Comparison of ENCODE assay signal across 8 mouse cellular contexts in the genomic region with DNA sequence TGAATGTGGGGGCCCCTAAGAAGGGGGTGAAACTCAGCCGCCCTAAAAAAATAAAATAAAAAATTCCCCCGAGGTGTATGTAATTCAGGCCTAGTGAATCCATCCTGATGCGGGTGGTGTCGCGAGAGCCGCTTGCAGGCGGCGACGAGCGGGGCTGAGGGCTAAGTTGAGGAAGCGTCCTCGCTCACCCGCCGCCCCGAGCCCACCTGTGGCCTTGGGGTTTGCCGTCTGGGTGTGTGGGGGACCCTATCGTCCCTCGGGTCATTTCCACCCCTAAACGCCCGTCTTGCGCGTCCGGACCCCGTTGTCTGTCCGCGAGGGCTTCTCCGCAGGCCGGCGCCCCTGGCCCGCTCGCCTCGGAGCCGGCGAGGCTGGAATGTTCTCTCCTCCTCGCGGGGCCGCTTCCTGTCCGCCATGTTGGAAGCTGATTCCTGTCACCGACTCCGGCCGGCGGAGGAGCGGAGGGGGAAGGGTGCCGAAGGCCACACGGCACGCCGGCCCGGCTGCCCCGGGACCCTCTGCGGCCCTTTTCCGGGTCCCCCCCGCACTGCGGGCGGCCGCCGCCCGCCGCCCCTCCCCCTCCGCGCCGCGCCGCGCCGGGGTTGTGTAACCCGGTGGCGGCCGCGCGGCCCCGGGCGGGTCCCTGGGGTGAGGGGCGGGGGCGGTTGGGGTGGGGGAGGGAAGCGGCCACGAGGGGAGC. TPM values are rescaled to one million over a fixed set of nuclear protein-coding genes. Genes with fewer than 3 reads are reported as not detected.
DNase-seq lines count a peak whose midpoint lies in the region; ATAC-seq and TF ChIP-seq lines count a peak whose summit lies in the region.

No protein-coding gene starts in this region.

- H3K4me1 ChIP-seq in bone marrow macrophage, adult 2 months (ENCODE audit: control insufficient read depth, insufficient read depth, low read length) = peaks cover 10% of the 10 kb centered on the region
- H3K4me1 ChIP-seq in erythroblast, embryonic 14.5 days (ENCODE audit: control insufficient read depth) = peaks cover 29% of the 10 kb centered on the region
- H3K4me1 ChIP-seq in heart, embryonic 12.5 days (replicated peaks) = peaks cover 5% of the 10 kb centered on the region; the same call in 1 of the 2 replicates
- H3K4me1 ChIP-seq in kidney, postnatal 0 days (replicated peaks; ENCODE audit: insufficient read depth, low read length) = peaks cover 8% of the 10 kb centered on the region; the same call in 1 of the 2 replicates
- H3K4me1 ChIP-seq in liver, embryonic 13.5 days (replicated peaks) = peaks cover 32% of the 10 kb centered on the region
- H3K4me1 ChIP-seq in stomach, embryonic 15.5 days = peaks cover 4% of the 10 kb centered on the region

- peak overlapping the region; percentile 99 for H3K9ac ChIP-seq in heart, embryonic 12.5 days
- peak overlapping the region; percentile 98 for H3K9ac ChIP-seq in kidney, postnatal 0 days (ENCODE audit: low read depth, low read length)
- peak overlapping the region; percentile 98 for H3K9ac ChIP-seq in liver, embryonic 13.5 days
- peak overlapping the region; percentile 91 for H3K9ac ChIP-seq in stomach, embryonic 15.5 days

- DNase-seq in A20 (ENCODE audit: low read depth, low spot score) = peak; percentile 83
- DNase-seq in kidney, postnatal 0 days (ENCODE audit: low spot score) = peak; percentile 86
- peak; percentile 58 for DNase-seq in liver, embryonic 13.5 days
- peak; percentile 42 to 52 for DNase-seq in natural killer cell, adult 2 months (ENCODE audit: low spot score in 2 of 2)

- TF ChIP-seq POLR2A in bone marrow macrophage, adult 2 months (IDR thresholded peaks at IDR 0.05; ENCODE audit: borderline replicate concordance, low read depth, low read length) = no peak

- H3K36me3 ChIP-seq in erythroblast, embryonic 14.5 days (ENCODE audit: control insufficient read depth) = peaks cover 34% of the 10 kb centered on the region
- peaks cover 16% of the 10 kb centered on the region for H3K36me3 ChIP-seq in heart, embryonic 12.5 days
- H3K36me3 ChIP-seq in kidney, postnatal 0 days (ENCODE audit: insufficient read depth, low read length) = 0 out of 2 replicates have a peak, but pooled peaks cover 6% of the 10 kb centered on the region
- peaks cover 25% of the 10 kb centered on the region for H3K36me3 ChIP-seq in liver, embryonic 13.5 days
- peaks cover 11% of the 10 kb centered on the region; the same call in 1 of the 2 replicates for H3K36me3 ChIP-seq in stomach, embryonic 15.5 days

- no peak for TF ChIP-seq CTCF in bone marrow macrophage, adult 2 months (IDR thresholded peaks at IDR 0.05; ENCODE audit: low read depth, low read length)
- no peak for TF ChIP-seq CTCF in kidney, postnatal 0 days (IDR thresholded peaks at IDR 0.05; ENCODE audit: low read depth)

- ATAC-seq in heart, embryonic 12.5 days (ENCODE audit: insufficient number of reproducible peaks, low FRiP score) = peak; percentile 56
- peak; percentile 37 for ATAC-seq in kidney, postnatal 0 days (replicated peaks; ENCODE audit: low FRiP score, low read depth)
- peak; percentile 22 for ATAC-seq in liver, embryonic 13.5 days (ENCODE audit: low read depth)
- peak; percentile 9; the same call in 1 of the 2 replicates for ATAC-seq in stomach, embryonic 15.5 days (ENCODE audit: insufficient read depth, low FRiP score, low read depth)

- peak overlapping the region; percentile 85 for H3K4me2 ChIP-seq in heart, embryonic 12.5 days
- peak overlapping the region; percentile 69 for H3K4me2 ChIP-seq in kidney, postnatal 0 days (ENCODE audit: low read length)
- H3K4me2 ChIP-seq in liver, embryonic 13.5 days = peak overlapping the region; percentile 88
- peak overlapping the region; percentile 63 for H3K4me2 ChIP-seq in stomach, embryonic 15.5 days

- H3K27me3 ChIP-seq in erythroblast, embryonic 14.5 days (ENCODE audit: control insufficient read depth) = no peaks in the 10 kb centered on the region
- H3K27me3 ChIP-seq in heart, embryonic 12.5 days (replicated peaks) = no peaks in the 10 kb centered on the region
- H3K27me3 ChIP-seq in kidney, postnatal 0 days (ENCODE audit: insufficient read depth, low read length) = no peaks in the 10 kb centered on the region
- H3K27me3 ChIP-seq in liver, embryonic 13.5 days = no peaks in the 10 kb centered on the region
- no peaks in the 10 kb centered on the region for H3K27me3 ChIP-seq in stomach, embryonic 15.5 days (replicated peaks)

- H3K4me3 ChIP-seq in bone marrow macrophage, adult 2 months (ENCODE audit: insufficient read depth, low read length) = peak overlapping the region; percentile 98
- peak overlapping the region; percentile 100 for H3K4me3 ChIP-seq in erythroblast, embryonic 14.5 days (replicated peaks)
- H3K4me3 ChIP-seq in heart, embryonic 12.5 days = peak overlapping the region; percentile 95
- peak overlapping the region; percentile 65 for H3K4me3 ChIP-seq in kidney, postnatal 0 days (replicated peaks; ENCODE audit: low read depth, low read length)
- H3K4me3 ChIP-seq in liver, embryonic 13.5 days (replicated peaks) = peak overlapping the region; percentile 95
- H3K4me3 ChIP-seq in stomach, embryonic 15.5 days (replicated peaks) = peak overlapping the region; percentile 98

- under 1% methylated on average over 53 of the region's 76 CpGs for WGBS in heart, embryonic 12.5 days
- under 1% methylated on average over 52 of the region's 76 CpGs for WGBS in kidney, postnatal 0 days
- WGBS in liver, embryonic 13.5 days (ENCODE audit: insufficient replicate concordance) = 0% methylated on average over 44 of the region's 76 CpGs
- WGBS in stomach, embryonic 15.5 days = under 1% methylated on average over 44 of the region's 76 CpGs

- no peaks in the 10 kb centered on the region for H3K9me3 ChIP-seq in erythroblast, embryonic 14.5 days (ENCODE audit: control insufficient read depth, low read length)
- no peaks in the 10 kb centered on the region for H3K9me3 ChIP-seq in heart, embryonic 12.5 days (replicated peaks)
- H3K9me3 ChIP-seq in kidney, postnatal 0 days (replicated peaks; ENCODE audit: low read length) = no peaks in the 10 kb centered on the region
- H3K9me3 ChIP-seq in liver, embryonic 13.5 days (replicated peaks) = no peaks in the 10 kb centered on the region
- no peaks in the 10 kb centered on the region for H3K9me3 ChIP-seq in stomach, embryonic 15.5 days

- peak overlapping the region; percentile 90 for H3K27ac ChIP-seq in bone marrow macrophage, adult 2 months (ENCODE audit: insufficient read depth, low read depth, low read length)
- peak overlapping the region; percentile 98 for H3K27ac ChIP-seq in heart, embryonic 12.5 days (ENCODE audit: poor library complexity, severe bottlenecking)
- peak overlapping the region; percentile 95 for H3K27ac ChIP-seq in kidney, postnatal 0 days
- peak overlapping the region; percentile 97 for H3K27ac ChIP-seq in liver, embryonic 13.5 days
- peak overlapping the region; percentile 98 for H3K27ac ChIP-seq in stomach, embryonic 15.5 days

RNA-seq across cellular contexts. Expression of gene Nufip2, which starts 1.0 kb away (rescaled TPM):
- polyA plus RNA-seq in bone marrow macrophage, adult 2 months (2012; ENCODE audit: insufficient read depth, insufficient read length, missing spikeins) = 40.8 and 50.4 TPM in 2 replicates
- 1.0 and 1.1 TPM in 2 replicates for polyA plus RNA-seq in erythroblast, embryonic 14.5 days (2012)
- 4.4 and 4.9 TPM in 2 replicates for polyA plus RNA-seq in heart, embryonic 12.5 days (2016; fragmentation: Nextera tagmentation; extraction: Ambion mirVana)
- 3.9 and 4.4 TPM in 2 replicates for polyA plus RNA-seq in kidney, postnatal 0 days (2015; fragmentation: Nextera tagmentation; extraction: Ambion mirVana)
- polyA plus RNA-seq in liver, embryonic 13.5 days (2015; fragmentation: Nextera tagmentation; extraction: Ambion mirVana) = 2.2 TPM in 2 replicates
- 4.9 and 5.0 TPM in 2 replicates for polyA plus RNA-seq in stomach, embryonic 15.5 days (2015; fragmentation: Nextera tagmentation; extraction: Ambion mirVana)

RNA-seq across cellular contexts. Expression of gene Cryba1, which starts 38.1 kb away (rescaled TPM):
- polyA plus RNA-seq in bone marrow macrophage, adult 2 months (2012; ENCODE audit: insufficient read depth, insufficient read length, missing spikeins) = not detected in 2 replicates
- not detected in 2 replicates for polyA plus RNA-seq in erythroblast, embryonic 14.5 days (2012)
- 0.51 TPM in 1 of 2 replicates, not detected in the other for polyA plus RNA-seq in heart, embryonic 12.5 days (2016; fragmentation: Nextera tagmentation; extraction: Ambion mirVana)
- not detected in 2 replicates for polyA plus RNA-seq in kidney, postnatal 0 days (2015; fragmentation: Nextera tagmentation; extraction: Ambion mirVana)
- polyA plus RNA-seq in liver, embryonic 13.5 days (2015; fragmentation: Nextera tagmentation; extraction: Ambion mirVana) = 0.24 TPM in 1 of 2 replicates, not detected in the other
- polyA plus RNA-seq in stomach, embryonic 15.5 days (2015; fragmentation: Nextera tagmentation; extraction: Ambion mirVana) = 0.13 TPM in 1 of 2 replicates, not detected in the other

Comparison
In these comparisons a context has a peak if more than half of its experiments do, and no peak if none do; other contexts are left out.
1. Peak in every context shown above with its lines: DNase-seq, ATAC-seq, H3K4me3 ChIP-seq and H3K27ac ChIP-seq.